Mouse (Mus musculus) kidney, adult 2 months (tissue): ENCODE measurements at regions not wholly inside any gene's neighbourhood (a gene's known extent, or its start where the extent isn't known, plus 50 kb on each side); places are given as distances from the start of the nearest gene placed in this dataset.

ENCODE experiments used
- DNase-seq: peaks from one replicate; pipeline ENCODE4 v3.0.0; 2021
- H3K27ac ChIP-seq: fragments of 200-500 bp; 2 replicates; pipeline ENCODE4 v1.5.1; 2012; ENCODE audit warnings: low read depth, low read length, control low read depth, inconsistent platforms; ENCODE audit not compliant: insufficient read depth
- H3K27me3 ChIP-seq: fragments of 200-500 bp; replicated peaks from 2 replicates; pipeline ENCODE4 v1.6.1; 2012; ENCODE audit warnings: mild to moderate bottlenecking, moderate library complexity, low read length, inconsistent platforms; ENCODE audit not compliant: control insufficient read depth, insufficient read depth
- H3K36me3 ChIP-seq: fragments of 200-500 bp; 2 replicates; pipeline ENCODE4 v1.6.1; 2012; ENCODE audit warnings: mild to moderate bottlenecking, moderate library complexity, low read length, inconsistent platforms; ENCODE audit not compliant: control insufficient read depth, insufficient read depth
- H3K4me1 ChIP-seq: fragments of 200-500 bp; 2 replicates; pipeline ENCODE4 v1.6.1; 2011; ENCODE audit warnings: low read length; ENCODE audit not compliant: control insufficient read depth, insufficient read depth
- H3K4me3 ChIP-seq: fragments of 200-500 bp; 2 replicates; pipeline ENCODE4 v1.5.1; 2011; ENCODE audit warnings: mild to moderate bottlenecking, low read depth, low read length, control low read depth; ENCODE audit not compliant: insufficient read depth
- CTCF ChIP-seq: fragments of 200-500 bp; conservative IDR thresholded peaks from 2 replicates; pipeline ENCODE4 v1.5.1; 2011; ENCODE audit warnings: low read depth, mild to moderate bottlenecking, control low read depth, low read length, moderate library complexity, mixed read lengths; ENCODE audit not compliant: insufficient read depth, insufficient read length
- POLR2A ChIP-seq: fragments of 200-500 bp; IDR thresholded peaks from one replicate; pipeline ENCODE4 v1.6.1; 2011; ENCODE audit warnings: low read depth, low read length, control low read depth
- WGBS: fragments of 180-500 bp; shearing (Covaris S2); methylation state at CpG from one replicate; pipeline ENCODE4 v1.1.7; 2018; 5-methylcytosine and 5-hydroxymethylcytosine counted together

DNA sequence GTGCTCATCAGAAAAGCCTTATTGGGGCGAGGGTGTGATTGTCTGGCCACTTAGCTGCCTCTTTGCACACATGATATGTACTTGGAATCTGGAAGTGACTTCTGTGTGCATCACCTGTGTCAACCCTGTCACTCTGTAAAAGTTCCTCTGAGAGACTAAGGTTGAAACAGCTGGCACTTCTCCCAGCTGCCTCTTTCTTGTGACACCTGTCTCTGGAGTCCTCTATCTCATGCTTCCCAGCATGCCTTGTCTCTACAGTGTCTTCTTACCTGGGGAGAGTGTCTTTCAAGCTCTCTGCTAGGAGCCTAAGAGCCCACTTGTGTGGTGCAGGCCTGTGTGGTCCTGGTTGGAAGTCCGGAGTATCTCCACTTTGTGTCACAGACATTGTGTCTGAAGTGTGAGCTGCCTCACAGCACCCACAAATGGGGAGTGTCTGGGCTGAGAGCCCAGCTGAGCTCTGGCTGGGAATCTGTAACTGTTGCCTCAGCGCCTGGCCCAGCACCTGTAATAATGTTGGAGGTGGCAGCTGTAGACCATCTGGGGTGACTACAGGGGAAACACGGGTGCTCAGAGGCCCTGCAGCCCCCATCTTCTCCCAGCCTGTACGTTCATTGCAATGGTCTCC lies 81.7 kb upstream of the Id2 start:
- TF ChIP-seq POLR2A = no peak
- DNase-seq = no peak
- Histone ChIP-seq H3K4me3 (no peak overlapping the region), H3K27me3 (no peaks in the 10 kb centered on the region), H3K36me3 (no peaks in the 10 kb centered on the region), H3K27ac (no peak overlapping the region), H3K4me1 (0 out of 2 replicates have a peak, but pooled peaks cover 3% of the 10 kb centered on the region)
- WGBS = 87% methylated on average over 5 of the region's 5 CpGs

DNA sequence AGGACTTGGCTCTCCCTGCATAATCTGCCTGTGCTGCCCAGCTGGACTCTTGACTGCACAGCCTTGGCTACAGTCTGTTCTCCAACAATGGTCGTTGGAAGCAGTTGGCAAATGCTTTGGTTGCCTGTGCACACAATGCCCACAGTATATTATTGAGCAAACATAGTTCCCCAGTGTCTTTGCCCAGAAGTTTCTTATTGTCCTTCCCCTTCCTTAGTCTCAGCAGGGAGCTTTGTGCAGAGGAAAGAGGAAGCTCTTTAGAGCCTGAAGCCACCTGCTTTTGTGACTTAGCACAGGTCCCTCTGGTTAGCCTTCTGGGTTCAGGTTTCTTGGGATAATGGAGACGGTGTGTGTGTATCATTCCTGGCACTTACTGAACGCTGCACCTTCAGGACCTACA lies 80.9 kb upstream of the Id2 start:
- no peak overlapping the region for H3K27ac ChIP-seq
- H3K27me3 ChIP-seq = no peaks in the 10 kb centered on the region
- H3K4me3 ChIP-seq = no peak overlapping the region
- DNase-seq = no peak
- H3K36me3 ChIP-seq = no peaks in the 10 kb centered on the region
- 78% methylated on average over 3 of the region's 3 CpGs for WGBS
- 0 out of 2 replicates have a peak, but pooled peaks cover 3% of the 10 kb centered on the region for H3K4me1 ChIP-seq
- TF ChIP-seq POLR2A (no peak), CTCF (no peak)

DNA sequence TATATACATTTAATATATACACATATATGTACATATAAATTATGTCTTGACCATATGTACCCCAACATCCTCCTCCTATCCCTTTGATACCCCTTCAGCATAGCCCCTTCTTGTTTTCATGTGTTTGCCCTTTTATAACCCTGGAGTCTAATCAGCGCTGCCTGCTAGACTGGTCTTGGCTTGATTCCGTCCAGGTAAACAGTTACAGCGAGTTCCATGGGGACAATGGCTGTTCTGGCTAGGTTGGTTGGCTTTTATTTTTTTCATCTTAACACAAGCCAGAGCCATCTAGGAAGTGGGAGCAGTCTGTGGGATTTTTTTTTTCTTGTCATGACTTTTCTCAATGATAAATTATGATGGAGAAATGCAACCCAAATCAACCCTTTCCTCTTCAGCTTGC lies 79.6 kb upstream of the Id2 start:
- Histone ChIP-seq H3K4me1 (0 out of 2 replicates have a peak, but pooled peaks cover 3% of the 10 kb centered on the region), H3K27me3 (no peaks in the 10 kb centered on the region), H3K27ac (peak overlapping the region; percentile 21; the same call in 1 of the 2 replicates), H3K4me3 (no peak overlapping the region), H3K36me3 (no peaks in the 10 kb centered on the region)
- DNase-seq = no peak
- no peak for TF ChIP-seq CTCF
- TF ChIP-seq POLR2A = no peak
- WGBS = 53% methylated on average over 3 of the region's 3 CpGs

DNA sequence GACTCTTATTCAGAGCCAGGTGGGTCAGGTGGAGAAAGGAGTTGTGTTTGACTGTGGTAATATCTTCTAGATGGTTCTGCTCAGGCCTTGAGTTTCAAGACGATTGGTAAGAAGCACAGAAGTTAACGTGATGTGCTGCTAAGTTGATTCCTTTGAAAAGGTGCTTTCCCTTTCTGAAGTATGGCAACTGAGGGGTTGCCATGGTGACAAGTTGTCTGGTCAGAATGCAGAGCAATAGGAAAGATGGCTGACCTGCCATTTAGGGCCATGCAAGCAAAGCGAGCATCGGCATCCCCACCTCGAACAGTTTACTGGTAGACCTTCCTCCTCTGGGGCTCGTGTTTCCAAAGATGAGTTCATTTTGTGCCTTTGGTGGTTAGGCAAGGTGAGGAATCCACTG lies 76.1 kb upstream of the Id2 start:
- WGBS = 92% methylated on average over 6 of the region's 6 CpGs
- no peaks in the 10 kb centered on the region for H3K27me3 ChIP-seq
- H3K4me1 ChIP-seq = 0 out of 2 replicates have a peak, but pooled peaks cover 3% of the 10 kb centered on the region
- no peak overlapping the region for H3K27ac ChIP-seq
- H3K36me3 ChIP-seq = no peaks in the 10 kb centered on the region
- no peak for TF ChIP-seq CTCF
- no peak for DNase-seq
- no peak overlapping the region for H3K4me3 ChIP-seq

DNA sequence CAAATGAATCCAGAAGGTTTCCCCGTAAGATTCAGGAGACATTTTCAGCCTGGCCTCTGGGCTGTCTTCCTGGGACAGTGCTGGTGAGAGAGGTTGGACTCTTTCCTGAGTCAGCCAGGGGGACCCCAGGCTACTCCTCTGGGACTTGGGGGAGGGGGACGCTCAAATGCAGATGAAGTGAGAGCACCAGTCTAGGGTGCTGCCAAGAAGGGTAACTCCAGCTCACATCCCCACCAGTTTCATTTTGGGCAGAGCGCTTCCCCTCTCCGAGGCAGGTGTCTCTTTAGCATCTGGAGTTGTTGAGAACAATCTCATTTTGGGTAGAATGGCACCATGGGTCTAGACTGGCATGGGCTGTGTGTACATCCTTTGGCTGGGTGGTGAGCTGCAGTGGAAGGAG lies 75.5 kb upstream of the Id2 start:
- WGBS = 97% methylated on average over 4 of the region's 4 CpGs
- no peak overlapping the region for H3K27ac ChIP-seq
- H3K36me3 ChIP-seq = no peaks in the 10 kb centered on the region
- no peak overlapping the region for H3K4me3 ChIP-seq
- 0 out of 2 replicates have a peak, but pooled peaks cover under 1% of the 10 kb centered on the region for H3K4me1 ChIP-seq
- no peak for TF ChIP-seq CTCF
- no peak for TF ChIP-seq POLR2A
- no peaks in the 10 kb centered on the region for H3K27me3 ChIP-seq
- no peak for DNase-seq

DNA sequence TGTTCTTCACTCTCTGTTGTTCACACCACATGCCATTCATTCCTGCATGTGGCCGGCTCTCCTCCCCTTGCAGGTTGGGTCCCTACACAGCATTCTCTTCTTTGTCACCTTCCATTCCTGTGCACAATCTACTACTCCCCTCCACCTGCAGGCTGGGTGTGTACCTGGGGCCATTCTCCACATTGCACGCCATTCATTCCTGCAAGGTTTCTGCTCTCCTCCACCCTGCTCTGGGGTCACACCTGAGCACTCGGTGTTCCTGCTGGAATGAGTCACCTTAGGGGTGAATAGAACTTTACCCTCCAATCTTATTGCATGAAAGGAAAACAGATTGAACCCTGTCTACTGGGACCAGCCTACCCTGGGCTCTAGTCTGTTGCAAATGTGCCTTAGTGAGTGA lies 72.7 kb upstream of the Id2 start:
- H3K27ac ChIP-seq = no peak overlapping the region
- DNase-seq = no peak
- H3K4me1 ChIP-seq = peaks cover 15% of the 10 kb centered on the region
- TF ChIP-seq CTCF (no peak), POLR2A (no peak)
- H3K36me3 ChIP-seq = no peaks in the 10 kb centered on the region
- H3K27me3 ChIP-seq = no peaks in the 10 kb centered on the region
- H3K4me3 ChIP-seq = no peak overlapping the region
- 48% methylated on average over 3 of the region's 3 CpGs for WGBS

DNA sequence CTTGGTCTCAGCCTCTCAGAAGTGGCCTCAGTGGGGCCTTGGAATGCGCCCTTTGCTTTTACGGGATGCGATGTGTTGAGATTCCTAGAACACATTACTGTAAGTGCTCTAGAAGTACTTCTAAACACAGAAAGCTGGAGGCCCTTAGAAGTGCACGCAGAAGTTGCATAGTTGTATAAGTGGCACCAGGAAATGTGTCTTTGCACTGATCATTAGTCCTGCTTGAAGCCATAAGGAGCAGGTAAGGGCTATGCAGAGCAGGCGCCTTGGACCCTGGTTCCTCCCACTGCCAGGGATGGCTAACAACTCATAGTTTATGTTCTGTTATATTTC lies 71.2 kb upstream of the Id2 start:
- Histone ChIP-seq H3K4me3 (no peak overlapping the region), H3K27ac (no peak overlapping the region), H3K27me3 (no peaks in the 10 kb centered on the region), H3K36me3 (no peaks in the 10 kb centered on the region), H3K4me1 (peaks cover 25% of the 10 kb centered on the region)
- no peak for DNase-seq
- TF ChIP-seq CTCF (no peak), POLR2A (no peak)
- WGBS = 85% methylated on average over 5 of the region's 5 CpGs
